Mouse (Mus musculus) myocyte (in vitro differentiated cells): ENCODE measurements around the gene Pacsin2. TPM values are rescaled to one million over a fixed set of nuclear protein-coding genes. Genes with fewer than 3 reads are reported as not detected.

Experiments used
- H3K27me3 ChIP-seq: one replicate; pipeline ENCODE4 v1.6.1; 2011; ENCODE audit not compliant: control insufficient read depth, insufficient read depth, insufficient read length
- H3K36me3 ChIP-seq: one replicate; pipeline ENCODE4 v1.6.1; 2011; ENCODE audit not compliant: control insufficient read depth, insufficient read depth
- H3K4me2 ChIP-seq: one replicate; pipeline ENCODE4 v1.6.1; 2011; ENCODE audit warnings: low read depth, control low read depth
- H3K4me3 ChIP-seq: one replicate; pipeline ENCODE4 v1.5.1; 2011; ENCODE audit warnings: mild to moderate bottlenecking, control low read depth, moderate library complexity
- H3K79me2 ChIP-seq: one replicate; pipeline ENCODE4 v1.6.1; 2011; ENCODE audit not compliant: control insufficient read depth, insufficient read depth
- H3ac ChIP-seq: one replicate; pipeline ENCODE4 v1.6.1; 2011; ENCODE audit not compliant: control insufficient read depth, insufficient read length
- CEBPB ChIP-seq: IDR thresholded peaks from 2 replicates; pipeline ENCODE4 v1.6.1; 2011; ENCODE audit warnings: mild to moderate bottlenecking, moderate library complexity; ENCODE audit not compliant: poor library complexity, insufficient read depth, severe bottlenecking
- E2F4 ChIP-seq: IDR thresholded peaks from one replicate; pipeline ENCODE4 v1.6.1; 2011; ENCODE audit warnings: mild to moderate bottlenecking, control low read depth, moderate library complexity; ENCODE audit not compliant: insufficient read depth
- MAX ChIP-seq: IDR thresholded peaks from one replicate; pipeline ENCODE4 v1.6.1; 2011; ENCODE audit warnings: low read depth, mild to moderate bottlenecking, control low read depth
- MYOD1 ChIP-seq, 3 experiments: IDR thresholded peaks; one replicate each; pipeline ENCODE4 v1.6.1; 2011; ENCODE audit warnings: control low read depth in 2 of 3, low read depth in 2 of 3, mild to moderate bottlenecking in 2 of 3, moderate library complexity in 1 of 3; ENCODE audit not compliant: insufficient read length in 2 of 3, control insufficient read depth in 1 of 3
- MYOG ChIP-seq, 3 experiments: IDR thresholded peaks; one replicate each; pipeline ENCODE4 v1.6.1; 2011; ENCODE audit warnings: control low read depth in 2 of 3, low read depth in 2 of 3, mild to moderate bottlenecking in 2 of 3; ENCODE audit not compliant: insufficient read length in 2 of 3, control insufficient read depth in 1 of 3, insufficient read depth in 1 of 3
- POLR2A ChIP-seq: IDR thresholded peaks from one replicate; pipeline ENCODE4 v1.6.1; 2011; ENCODE audit warnings: low read depth, mild to moderate bottlenecking, control low read depth, moderate library complexity; ENCODE audit not compliant: insufficient read length
- POLR2AphosphoS2 ChIP-seq: IDR thresholded peaks from one replicate; pipeline ENCODE4 v1.6.1; 2011; ENCODE audit warnings: low read depth, control low read depth; ENCODE audit not compliant: insufficient read length
- REST ChIP-seq: IDR thresholded peaks from one replicate; pipeline ENCODE4 v1.6.1; 2011; ENCODE audit warnings: mild to moderate bottlenecking, control low read depth, moderate library complexity; ENCODE audit not compliant: insufficient read depth, insufficient read length
- SRF ChIP-seq: IDR thresholded peaks from one replicate; pipeline ENCODE4 v1.6.1; 2011; ENCODE audit warnings: low read depth; ENCODE audit not compliant: control insufficient read depth, insufficient read length
- TCF12 ChIP-seq: IDR thresholded peaks from one replicate; pipeline ENCODE4 v1.6.1; 2011; ENCODE audit warnings: mild to moderate bottlenecking, control low read depth; ENCODE audit not compliant: poor library complexity, insufficient read depth, severe bottlenecking
- TCF3 ChIP-seq: IDR thresholded peaks from one replicate; pipeline ENCODE4 v1.6.1; 2011; ENCODE audit warnings: low read depth, control low read depth; ENCODE audit not compliant: insufficient read length
- USF1 ChIP-seq: IDR thresholded peaks from one replicate; pipeline ENCODE4 v1.6.1; 2011; ENCODE audit warnings: low read depth, mild to moderate bottlenecking, control low read depth, moderate library complexity
- polyA plus RNA-seq: library from polyadenylated mRNA; unstranded; fragments of >200 nt; fragmentation: generic; extraction: Trizol; gene quantifications from one replicate; pipeline ENCODE4 v1.2.1, GENCODE M21; 2012; ENCODE audit warnings: missing spikeins

Pacsin2 gene
- polyA plus RNA-seq, 1 experiment = 122 TPM

GRCm38 (mm10) chr15:83440726-83441125 is 23.7 kb downstream of the Pacsin2 start:
- Histone ChIP-seq H3K27me3 (no peaks in the 10 kb centered on the region), H3ac (no peak overlapping the region), H3K36me3 (no peaks in the 10 kb centered on the region), H3K4me2 (peak overlapping the region; percentile 39), H3K79me2 (peaks cover 100% of the 10 kb centered on the region), H3K4me3 (no peak overlapping the region)
- TF ChIP-seq TCF12 (no peak), TCF3 (no peak), REST (no peak), E2F4 (no peak), MYOG (IDR thresholded peaks at IDR 0.05; ENCODE audit: control insufficient read depth in 1 of 3, insufficient read depth in 1 of 3, insufficient read length in 2 of 3, low read depth in 2 of 3) (no peak), SRF (no peak), POLR2AphosphoS2 (no peak), CEBPB (no peak), USF1 (no peak), MAX (no peak), MYOD1 (IDR thresholded peaks at IDR 0.05; ENCODE audit: control insufficient read depth in 1 of 3, insufficient read length in 2 of 3, low read depth in 2 of 3) (no peak), POLR2A (no peak)

GRCm38 (mm10) chr15:83436541-83436940 is 27.9 kb downstream of the Pacsin2 start:
- Histone ChIP-seq H3K4me3 (no peak overlapping the region), H3K79me2 (peaks cover 100% of the 10 kb centered on the region), H3K27me3 (no peaks in the 10 kb centered on the region), H3K4me2 (no peak overlapping the region), H3ac (no peak overlapping the region), H3K36me3 (no peaks in the 10 kb centered on the region)
- TF ChIP-seq POLR2AphosphoS2 (no peak), TCF3 (no peak), POLR2A (no peak), MYOG (IDR thresholded peaks at IDR 0.05; ENCODE audit: control insufficient read depth in 1 of 3, insufficient read depth in 1 of 3, insufficient read length in 2 of 3, low read depth in 2 of 3) (no peak), TCF12 (no peak), MAX (no peak), MYOD1 (IDR thresholded peaks at IDR 0.05; ENCODE audit: control insufficient read depth in 1 of 3, insufficient read length in 2 of 3, low read depth in 2 of 3) (no peak), CEBPB (no peak), USF1 (no peak), E2F4 (no peak)

GRCm38 (mm10) chr15:83435324-83436090 is 28.9 kb downstream of the Pacsin2 start:
- Histone ChIP-seq H3K27me3 (no peaks in the 10 kb centered on the region), H3K36me3 (no peaks in the 10 kb centered on the region), H3K4me3 (no peak overlapping the region), H3ac (no peak overlapping the region), H3K4me2 (peak overlapping the region; percentile 14), H3K79me2 (peaks cover 100% of the 10 kb centered on the region)
- TF ChIP-seq SRF (no peak), POLR2AphosphoS2 (no peak), MYOG (IDR thresholded peaks at IDR 0.05; ENCODE audit: control insufficient read depth in 1 of 3, insufficient read depth in 1 of 3, insufficient read length in 2 of 3, low read depth in 2 of 3) (no peak), E2F4 (no peak)

- Histone ChIP-seq H3K4me2 (peak overlapping the region; percentile 14), H3K79me2 (peaks cover 100% of the 10 kb centered on the region), H3K27me3 (no peaks in the 10 kb centered on the region), H3K4me3 (no peak overlapping the region), H3K36me3 (no peaks in the 10 kb centered on the region), H3ac (no peak overlapping the region)
- no peak for TF ChIP-seq MYOD1 (IDR thresholded peaks at IDR 0.05; ENCODE audit: control insufficient read depth in 1 of 3, insufficient read length in 2 of 3, low read depth in 2 of 3)
- no peak for TF ChIP-seq E2F4
- TF ChIP-seq POLR2A = no peak
- TF ChIP-seq SRF = no peak
- no peak for TF ChIP-seq CEBPB
- TF ChIP-seq TCF3 = no peak
- TF ChIP-seq POLR2AphosphoS2 = no peak
- no peak for TF ChIP-seq MAX
- no peak for TF ChIP-seq REST
- no peak for TF ChIP-seq USF1
- TF ChIP-seq TCF12 = no peak
- no peak for TF ChIP-seq MYOG (IDR thresholded peaks at IDR 0.05; ENCODE audit: control insufficient read depth in 1 of 3, insufficient read depth in 1 of 3, insufficient read length in 2 of 3, low read depth in 2 of 3)
These were observed 29.7 kb downstream of the Pacsin2 start for GRCm38 (mm10) chr15:83434692-83435091.

- Histone ChIP-seq H3ac (no peak overlapping the region), H3K4me3 (no peak overlapping the region), H3K79me2 (peaks cover 100% of the 10 kb centered on the region), H3K4me2 (peak overlapping the region; percentile 52), H3K27me3 (no peaks in the 10 kb centered on the region), H3K36me3 (no peaks in the 10 kb centered on the region)
- no peak for TF ChIP-seq TCF12
- TF ChIP-seq POLR2A = no peak
- TF ChIP-seq SRF = no peak
- no peak for TF ChIP-seq E2F4
- no peak for TF ChIP-seq TCF3
- TF ChIP-seq CEBPB = no peak
- TF ChIP-seq MYOG (IDR thresholded peaks at IDR 0.05; ENCODE audit: control insufficient read depth in 1 of 3, insufficient read depth in 1 of 3, insufficient read length in 2 of 3, low read depth in 2 of 3) = no peak
- no peak for TF ChIP-seq POLR2AphosphoS2
- no peak for TF ChIP-seq MYOD1 (IDR thresholded peaks at IDR 0.05; ENCODE audit: control insufficient read depth in 1 of 3, insufficient read length in 2 of 3, low read depth in 2 of 3)
- TF ChIP-seq MAX = no peak
- no peak for TF ChIP-seq REST
- no peak for TF ChIP-seq USF1
These were observed 31.1 kb downstream of the Pacsin2 start for GRCm38 (mm10) chr15:83433344-83433743.
